Mouse (Mus musculus): ENCODE measurements around the gene Grhpr. TPM values are rescaled to one million over a fixed set of nuclear protein-coding genes. Genes with fewer than 3 reads are reported as not detected.

Grhpr gene
- not detected for polyA plus RNA-seq (2014; fragmentation: Illumina TruSeq; extraction: RNeasy Lipid Tissue Mini Kit (QIAGEN cat#74804); ENCODE audit: low replicate concordance)

DNA sequence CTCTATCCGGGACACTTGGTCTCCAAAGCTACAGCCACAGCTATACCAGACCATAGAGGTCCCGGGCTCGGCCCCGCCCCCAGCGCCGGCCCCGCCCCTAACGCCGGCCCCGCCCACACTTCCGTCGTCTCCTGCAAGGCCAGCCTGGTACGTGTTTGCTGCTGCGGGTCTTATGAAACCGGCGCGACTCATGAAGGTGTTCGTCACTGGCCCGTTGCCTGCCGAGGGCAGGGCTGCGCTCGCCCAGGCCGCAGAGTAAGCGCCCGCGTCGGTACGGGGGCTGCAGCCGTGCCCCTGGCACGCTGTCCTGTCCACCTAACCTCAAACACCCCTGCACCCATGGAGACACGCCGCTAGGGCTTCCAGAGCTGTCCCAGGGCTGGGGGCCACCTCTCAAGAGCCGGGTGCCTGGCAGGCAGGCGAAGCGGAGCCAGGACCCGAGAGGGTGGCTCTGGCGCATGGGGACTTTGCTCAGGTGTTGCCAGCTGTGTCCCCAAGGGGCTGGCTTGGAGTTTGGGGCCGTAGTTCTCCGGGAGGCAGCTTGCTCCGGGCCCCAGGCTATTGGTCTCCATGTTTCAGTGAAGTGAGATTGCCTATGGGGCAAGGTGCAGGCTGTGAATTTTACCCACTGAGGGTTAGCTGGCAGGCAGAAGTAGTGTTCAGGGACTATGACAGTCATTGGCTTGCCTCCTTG lies at the start of gene Grhpr:
Gene Grhpr (plus strand): TSS at position 116 of the 694 bp plus-strand sequence.

DNA sequence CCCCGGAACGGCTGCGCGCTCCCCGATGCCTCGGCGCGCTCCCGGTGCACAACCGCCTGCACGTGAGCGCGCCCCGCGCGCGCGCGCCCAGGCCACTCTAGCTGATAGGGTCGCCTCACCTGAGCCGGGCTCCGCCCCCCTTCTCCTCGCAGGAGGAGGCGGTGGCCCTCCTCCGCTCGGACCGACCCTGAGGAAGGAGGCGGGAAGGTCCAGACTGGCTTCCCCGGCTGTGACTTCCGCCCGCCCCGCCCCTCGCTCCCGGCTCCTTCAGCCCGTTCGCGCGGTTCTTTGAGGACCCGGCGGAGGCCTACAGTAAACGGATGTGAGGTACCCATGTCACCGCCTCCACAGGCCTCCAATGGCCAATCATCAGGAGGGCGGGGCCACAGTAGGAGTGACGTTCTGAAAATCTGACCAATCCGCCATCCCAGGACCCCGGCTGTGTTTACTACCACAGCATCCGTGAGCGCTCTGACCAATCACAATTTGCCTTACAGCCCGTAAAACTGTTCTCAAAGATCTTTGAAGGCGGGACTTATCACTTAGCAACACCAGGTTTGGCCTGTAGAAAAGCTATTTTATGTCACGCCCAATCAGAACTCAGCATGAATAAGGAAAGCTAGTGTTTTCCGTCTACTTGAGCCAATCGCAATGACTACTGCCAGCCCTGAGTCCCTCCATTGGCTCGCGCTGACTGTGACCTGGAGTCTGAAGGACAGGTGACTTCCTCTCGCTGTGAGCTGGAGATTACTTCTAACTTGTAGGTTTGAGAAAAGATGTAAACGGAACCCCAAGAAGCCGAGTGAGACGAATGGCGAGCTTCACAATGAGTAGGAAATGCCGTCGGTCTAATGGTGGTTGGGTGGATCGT lies 31.1 kb downstream of the Grhpr start, which contains the start of gene Zbtb5:
Gene Zbtb5 (minus strand): TSS at position 308 of the 871 bp plus-strand sequence.

DNA sequence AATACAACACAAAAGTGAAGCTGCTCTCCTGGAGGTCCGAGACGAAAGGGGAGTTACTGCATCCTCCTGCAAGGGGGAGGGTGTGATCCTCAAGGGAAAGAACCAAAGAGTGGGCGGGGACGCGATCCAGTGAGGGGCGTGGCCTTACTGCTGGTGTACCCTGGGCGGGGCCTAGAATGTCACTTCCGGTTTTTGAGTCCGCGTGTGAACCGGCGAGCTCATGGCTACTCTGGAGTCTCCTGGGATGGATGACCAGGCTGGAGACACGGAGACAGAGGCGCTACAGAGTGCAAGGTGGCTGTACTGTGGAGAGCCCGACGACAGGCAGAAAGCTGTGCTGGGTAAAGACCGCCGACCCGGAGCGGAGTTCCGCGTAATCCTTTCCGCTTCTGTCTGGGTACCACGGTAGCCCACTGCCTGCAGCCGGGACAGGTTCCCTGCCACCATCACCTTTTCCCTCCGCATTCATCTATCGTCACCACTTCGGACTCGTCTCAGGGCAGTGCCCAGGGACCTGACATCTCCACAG lies 37.3 kb downstream of the Grhpr start, which contains the start of gene Polr1e:
Gene Polr1e (plus strand): TSS at position 132 of the 529 bp plus-strand sequence.

Other genes starting within 250 kb of the Grhpr start
- 109 TPM for gene Zcchc7, start 225.5 kb upstream of the Grhpr start, polyA plus RNA-seq (2014; fragmentation: Illumina TruSeq; extraction: RNeasy Lipid Tissue Mini Kit (QIAGEN cat#74804); ENCODE audit: low replicate concordance)
- 3.6 TPM for gene Zbtb5, start 31.0 kb downstream of the Grhpr start, polyA plus RNA-seq (2014; fragmentation: Illumina TruSeq; extraction: RNeasy Lipid Tissue Mini Kit (QIAGEN cat#74804); ENCODE audit: low replicate concordance)
- gene Polr1e, start 37.2 kb downstream of the Grhpr start, polyA plus RNA-seq (2014; fragmentation: Illumina TruSeq; extraction: RNeasy Lipid Tissue Mini Kit (QIAGEN cat#74804); ENCODE audit: low replicate concordance): 3.7 TPM
- 0.15 TPM for gene Fbxo10, start 103.2 kb downstream of the Grhpr start, polyA plus RNA-seq (2014; fragmentation: Illumina TruSeq; extraction: RNeasy Lipid Tissue Mini Kit (QIAGEN cat#74804); ENCODE audit: low replicate concordance)
- gene Tomm5, start 126.7 kb downstream of the Grhpr start, polyA plus RNA-seq (2014; fragmentation: Illumina TruSeq; extraction: RNeasy Lipid Tissue Mini Kit (QIAGEN cat#74804); ENCODE audit: low replicate concordance): 107 TPM
- gene Frmpd1, start 203.5 kb downstream of the Grhpr start, polyA plus RNA-seq (2014; fragmentation: Illumina TruSeq; extraction: RNeasy Lipid Tissue Mini Kit (QIAGEN cat#74804); ENCODE audit: low replicate concordance): not detected

Data from small intestine, adult 10 weeks (tissue).